Mouse (Mus musculus) cerebellum, adult 2 months (tissue): Measurements from ENCODE around the gene Pglyrp2.

ENCODE experiments used
- CTCF ChIP-seq: fragments of 200-500 bp; IDR thresholded peaks from 2 replicates; pipeline ENCODE4 v1.5.1; 2011; ENCODE audit warnings: low read depth, mild to moderate bottlenecking, control low read depth, low read length, moderate library complexity, borderline replicate concordance; ENCODE audit not compliant: insufficient read depth
- POLR2A ChIP-seq: fragments of 200-500 bp; IDR thresholded peaks from 2 replicates; pipeline ENCODE4 v1.6.1; 2011; ENCODE audit warnings: low read length, control low read depth, borderline replicate concordance; ENCODE audit not compliant: insufficient read depth

GRCm38 (mm10) chr17:32415417-32416020 is 8.4 kb downstream of the Pglyrp2 start:
- TF ChIP-seq CTCF (no peak), POLR2A (no peak)
